Mouse (Mus musculus): ENCODE results near the gene Plekha5. TPM values are rescaled to one million over a fixed set of nuclear protein-coding genes. Genes with fewer than 3 reads are reported as not detected.

Gene Plekha5
- polyA plus RNA-seq, 1 experiment from 2014 or later, result 45.0 TPM

DNA sequence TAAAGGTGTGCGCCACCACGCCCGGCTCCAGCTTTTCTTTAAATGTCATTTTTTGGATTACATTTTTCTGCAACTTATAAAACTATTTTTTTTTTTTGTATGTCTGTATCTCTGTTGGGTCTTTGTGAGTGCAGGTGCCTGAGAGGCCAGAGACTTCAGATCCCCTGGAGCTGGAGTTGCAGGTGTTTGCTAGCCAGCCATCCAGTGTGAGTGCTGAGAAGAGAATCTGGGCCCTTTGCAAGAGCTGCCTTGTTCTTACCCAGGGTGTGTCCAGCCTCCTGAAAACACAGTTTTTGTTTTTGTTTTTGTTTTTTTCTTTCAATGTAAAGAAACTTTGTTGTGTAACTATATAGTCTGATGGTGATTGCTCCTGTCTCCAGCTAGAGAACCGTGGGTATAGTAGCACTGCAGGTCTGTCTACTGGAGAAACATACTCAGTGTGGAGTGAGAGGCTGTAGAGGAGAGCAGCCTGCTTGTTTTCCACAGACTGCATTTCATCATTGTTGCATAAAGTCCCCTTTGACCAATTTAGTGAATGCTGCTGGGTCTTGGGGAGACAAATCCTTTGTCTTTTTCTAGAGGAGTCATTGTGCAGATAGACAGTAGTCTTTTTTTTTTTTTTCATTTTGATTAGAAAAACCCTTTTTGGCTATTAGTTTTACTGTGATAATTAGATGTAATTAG is 205.5 kb downstream of the Plekha5 start:
- H3K4me3 ChIP-seq (ENCODE audit: low read depth, low read length), result no peak overlapping the region
- 76% methylated on average over 4 of the region's 4 CpGs for WGBS
- H3K36me3 ChIP-seq (ENCODE audit: control insufficient read depth, insufficient read depth, low read length), result peaks cover 5% of the 10 kb centered on the region
- ATAC-seq (ENCODE audit: low read depth) (no peak), DNase-seq (ENCODE audit: low spot score) (no peak)
- H3K4me2 ChIP-seq (ENCODE audit: low read depth, low read length), result no peak overlapping the region
- H3K4me1 ChIP-seq (ENCODE audit: control insufficient read depth, insufficient read depth, low read length), result peaks cover 25% of the 10 kb centered on the region
- no peak overlapping the region for H3K9ac ChIP-seq (ENCODE audit: low read depth, low read length)
- no peaks in the 10 kb centered on the region for H3K9me3 ChIP-seq (ENCODE audit: control insufficient read depth, low read length)
- H3K27me3 ChIP-seq (replicated peaks; ENCODE audit: control insufficient read depth, insufficient read depth, low read length), result no peaks in the 10 kb centered on the region
- H3K27ac ChIP-seq (replicated peaks; ENCODE audit: low read depth, low read length), result no peak overlapping the region

DNA sequence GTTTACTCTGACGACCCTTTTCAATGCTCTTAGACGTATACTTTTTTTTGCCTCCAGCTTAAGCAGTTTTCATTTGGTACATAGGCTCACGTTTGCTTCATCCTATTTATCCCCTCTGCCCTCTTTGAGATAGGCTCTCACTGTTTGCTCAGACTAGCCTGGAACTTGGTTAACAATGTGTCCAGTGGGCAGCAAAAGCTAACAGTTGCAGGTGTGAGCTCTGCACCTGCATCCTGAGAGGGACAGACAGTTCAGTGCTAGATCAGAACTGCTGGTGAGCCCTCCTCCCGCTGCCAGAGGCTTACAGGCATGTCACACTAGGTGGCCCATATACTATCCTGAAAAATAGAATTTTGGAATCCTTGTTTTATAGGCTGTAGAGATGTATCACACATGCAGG is 206.5 kb downstream of the Plekha5 start:
- WGBS, result 76% methylated on average over 4 of the region's 4 CpGs
- H3K4me1 ChIP-seq (ENCODE audit: control insufficient read depth, insufficient read depth, low read length), result peaks cover 24% of the 10 kb centered on the region
- H3K4me3 ChIP-seq (ENCODE audit: low read depth, low read length), result no peak overlapping the region
- DNase-seq (ENCODE audit: low spot score), result no peak
- H3K9me3 ChIP-seq (ENCODE audit: control insufficient read depth, low read length), result no peaks in the 10 kb centered on the region
- H3K36me3 ChIP-seq (ENCODE audit: control insufficient read depth, insufficient read depth, low read length), result peaks cover 10% of the 10 kb centered on the region
- H3K27ac ChIP-seq (replicated peaks; ENCODE audit: low read depth, low read length), result no peak overlapping the region
- H3K9ac ChIP-seq (ENCODE audit: low read depth, low read length), result no peak overlapping the region
- no peak overlapping the region for H3K4me2 ChIP-seq (ENCODE audit: low read depth, low read length)
- no peak for ATAC-seq (ENCODE audit: low read depth)
- no peaks in the 10 kb centered on the region for H3K27me3 ChIP-seq (replicated peaks; ENCODE audit: control insufficient read depth, insufficient read depth, low read length)

DNA sequence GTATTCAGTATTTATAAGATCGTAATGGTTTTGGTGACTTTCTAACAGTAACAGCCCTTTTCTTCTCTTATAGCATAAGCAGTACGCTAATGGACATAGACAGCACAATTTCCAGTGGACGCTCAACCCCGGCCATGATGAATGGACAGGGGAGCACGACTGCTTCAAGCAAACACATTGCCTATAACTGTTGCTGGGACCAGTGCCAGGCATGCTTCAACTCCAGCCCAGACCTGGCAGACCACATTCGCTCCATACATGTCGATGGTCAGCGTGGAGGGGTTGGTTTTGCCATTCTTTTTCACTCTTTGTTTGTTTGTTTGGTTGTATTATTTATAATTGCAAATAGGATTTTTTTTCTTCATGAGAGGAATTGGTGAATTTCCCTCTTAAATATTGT is 209.8 kb downstream of the Plekha5 start:
- Histone ChIP-seq H3K27me3 (replicated peaks; ENCODE audit: control insufficient read depth, insufficient read depth, low read length) (no peaks in the 10 kb centered on the region), H3K9me3 (ENCODE audit: control insufficient read depth, low read length) (no peaks in the 10 kb centered on the region), H3K36me3 (ENCODE audit: control insufficient read depth, insufficient read depth, low read length) (peaks cover 41% of the 10 kb centered on the region), H3K4me1 (ENCODE audit: control insufficient read depth, insufficient read depth, low read length) (no peaks in the 10 kb centered on the region), H3K9ac (ENCODE audit: low read depth, low read length) (no peak overlapping the region), H3K4me2 (ENCODE audit: low read depth, low read length) (no peak overlapping the region), H3K27ac (replicated peaks; ENCODE audit: low read depth, low read length) (no peak overlapping the region), H3K4me3 (ENCODE audit: low read depth, low read length) (no peak overlapping the region)
- WGBS, result 86% methylated on average over 8 of the region's 8 CpGs
- ATAC-seq (ENCODE audit: low read depth) (no peak), DNase-seq (ENCODE audit: low spot score) (no peak)

DNA sequence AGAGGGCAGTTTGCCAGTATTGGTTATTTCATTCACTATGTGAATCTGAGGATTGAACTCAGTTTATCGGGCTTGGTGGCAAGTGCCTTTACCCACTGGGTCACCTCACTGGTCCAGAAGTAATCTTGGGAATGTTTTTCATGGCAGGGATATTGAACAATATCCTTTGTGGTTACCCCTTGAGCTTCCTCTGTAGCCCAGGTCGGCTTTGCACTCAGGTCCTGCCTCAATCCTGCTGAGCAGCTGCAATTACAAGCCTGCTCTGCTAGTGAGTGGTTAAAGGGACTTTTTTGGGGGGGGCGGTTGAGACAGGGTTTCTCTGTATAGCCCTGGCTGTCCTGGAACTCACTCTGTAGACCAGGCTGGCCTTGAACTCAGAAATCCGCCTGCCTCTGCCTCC is 212.4 kb downstream of the Plekha5 start:
- H3K4me1 ChIP-seq (ENCODE audit: control insufficient read depth, insufficient read depth, low read length), result no peaks in the 10 kb centered on the region
- H3K27ac ChIP-seq (replicated peaks; ENCODE audit: low read depth, low read length), result no peak overlapping the region
- H3K4me3 ChIP-seq (ENCODE audit: low read depth, low read length), result no peak overlapping the region
- H3K36me3 ChIP-seq (ENCODE audit: control insufficient read depth, insufficient read depth, low read length), result peaks cover 65% of the 10 kb centered on the region
- no peak overlapping the region for H3K9ac ChIP-seq (ENCODE audit: low read depth, low read length)
- no peaks in the 10 kb centered on the region for H3K9me3 ChIP-seq (ENCODE audit: control insufficient read depth, low read length)
- no peaks in the 10 kb centered on the region for H3K27me3 ChIP-seq (replicated peaks; ENCODE audit: control insufficient read depth, insufficient read depth, low read length)
- ATAC-seq (ENCODE audit: low read depth) (no peak), DNase-seq (ENCODE audit: low spot score) (no peak)
- 85% methylated on average over 4 of the region's 4 CpGs for whole genome bisulfite sequencing
- H3K4me2 ChIP-seq (ENCODE audit: low read depth, low read length), result no peak overlapping the region

- no peaks in the 10 kb centered on the region for H3K27me3 ChIP-seq (replicated peaks; ENCODE audit: control insufficient read depth, insufficient read depth, low read length)
- WGBS, result 93% methylated on average over 7 of the region's 7 CpGs
- no peaks in the 10 kb centered on the region for H3K9me3 ChIP-seq (ENCODE audit: control insufficient read depth, low read length)
- no peak overlapping the region for H3K9ac ChIP-seq (ENCODE audit: low read depth, low read length)
- H3K4me1 ChIP-seq (ENCODE audit: control insufficient read depth, insufficient read depth, low read length), result no peaks in the 10 kb centered on the region
- DNase-seq (ENCODE audit: low spot score), result no peak
- no peak overlapping the region for H3K4me3 ChIP-seq (ENCODE audit: low read depth, low read length)
- no peak for ATAC-seq (ENCODE audit: low read depth)
- H3K27ac ChIP-seq (replicated peaks; ENCODE audit: low read depth, low read length), result no peak overlapping the region
- H3K4me2 ChIP-seq (ENCODE audit: low read depth, low read length), result no peak overlapping the region
- H3K36me3 ChIP-seq (ENCODE audit: control insufficient read depth, insufficient read depth, low read length), result peaks cover 86% of the 10 kb centered on the region
These were observed 218.2 kb downstream of the Plekha5 start for GRCm38 (mm10) chr6:140642010-140642409.

DNA sequence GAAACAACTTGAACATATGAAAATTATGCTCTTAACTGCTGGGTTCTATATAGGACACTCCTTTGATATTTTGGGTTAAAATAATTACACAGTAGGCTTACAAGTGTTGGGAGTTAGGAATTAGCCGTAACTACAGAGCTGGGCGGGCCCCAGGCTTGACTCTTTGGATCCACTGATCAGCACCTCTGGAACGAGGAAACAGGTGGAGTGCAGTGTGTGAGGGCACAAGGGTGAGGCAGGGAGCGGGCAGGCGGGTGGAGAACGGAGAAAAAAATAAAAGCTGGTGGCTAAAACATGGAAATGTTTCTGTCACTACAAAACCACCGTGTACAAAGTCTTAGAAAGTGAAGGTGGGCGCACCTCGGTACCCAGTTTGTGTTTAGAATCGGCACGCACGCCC is 218.8 kb downstream of the Plekha5 start:
- Histone ChIP-seq H3K4me1 (ENCODE audit: control insufficient read depth, insufficient read depth, low read length) (no peaks in the 10 kb centered on the region), H3K27me3 (replicated peaks; ENCODE audit: control insufficient read depth, insufficient read depth, low read length) (no peaks in the 10 kb centered on the region), H3K4me2 (ENCODE audit: low read depth, low read length) (no peak overlapping the region), H3K9me3 (ENCODE audit: control insufficient read depth, low read length) (no peaks in the 10 kb centered on the region), H3K9ac (ENCODE audit: low read depth, low read length) (no peak overlapping the region), H3K27ac (replicated peaks; ENCODE audit: low read depth, low read length) (no peak overlapping the region), H3K36me3 (ENCODE audit: control insufficient read depth, insufficient read depth, low read length) (peaks cover 86% of the 10 kb centered on the region), H3K4me3 (ENCODE audit: low read depth, low read length) (no peak overlapping the region)
- WGBS, result 93% methylated on average over 12 of the region's 12 CpGs
- ATAC-seq (ENCODE audit: low read depth), result no peak; the same call in 1 of the 2 replicates
- no peak for DNase-seq (ENCODE audit: low spot score)

DNA sequence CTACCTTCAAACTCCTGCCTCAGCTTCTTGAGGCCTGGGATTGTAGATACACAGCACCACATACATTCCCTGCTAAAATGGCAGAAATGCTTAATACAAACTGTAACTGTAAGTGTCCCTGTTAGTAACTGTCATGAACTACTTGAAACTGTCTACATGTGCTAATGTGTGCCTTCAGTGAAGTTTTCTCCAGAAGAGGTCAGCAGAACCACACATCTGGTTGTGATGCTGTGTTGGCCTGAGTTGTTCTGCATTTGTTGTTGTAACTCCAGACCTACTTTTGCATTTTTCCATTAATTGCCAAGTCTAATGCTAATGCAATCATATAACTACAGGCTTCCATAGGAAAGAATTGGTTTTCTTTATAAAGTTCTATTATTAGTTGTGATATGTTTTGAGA is 222.1 kb downstream of the Plekha5 start:
- no peak overlapping the region for H3K27ac ChIP-seq (replicated peaks; ENCODE audit: low read depth, low read length)
- no peaks in the 10 kb centered on the region for H3K4me1 ChIP-seq (ENCODE audit: control insufficient read depth, insufficient read depth, low read length)
- no peak overlapping the region for H3K4me2 ChIP-seq (ENCODE audit: low read depth, low read length)
- ATAC-seq (ENCODE audit: low read depth) (no peak), DNase-seq (ENCODE audit: low spot score) (no peak)
- H3K4me3 ChIP-seq (ENCODE audit: low read depth, low read length), result no peak overlapping the region
- H3K9me3 ChIP-seq (ENCODE audit: control insufficient read depth, low read length), result no peaks in the 10 kb centered on the region
- H3K9ac ChIP-seq (ENCODE audit: low read depth, low read length), result no peak overlapping the region
- H3K27me3 ChIP-seq (replicated peaks; ENCODE audit: control insufficient read depth, insufficient read depth, low read length), result no peaks in the 10 kb centered on the region
- peaks cover 88% of the 10 kb centered on the region for H3K36me3 ChIP-seq (ENCODE audit: control insufficient read depth, insufficient read depth, low read length)

Other genes with a start within 250 kb of the Plekha5 start
- gene Aebp2, start 198.6 kb downstream of the Plekha5 start, polyA plus RNA-seq (2014; fragmentation: Nextera tagmentation; extraction: Ambion mirVana), result 18.1 and 18.7 TPM in 2 replicates

All from embryonic facial prominence, embryonic 14.5 days (tissue).